Mouse (Mus musculus) left cerebral cortex, postnatal 10 days (tissue): ENCODE measurements around the gene Alas2. TPM values are rescaled to one million over a fixed set of nuclear protein-coding genes. Genes with fewer than 3 reads are reported as not detected.

Experiments used
- DNase-seq, 2 experiments: peaks; one replicate each; pipeline ENCODE4 v3.0.0; 2021 to 2022; ENCODE audit warnings: low spot score in 2 of 2, mixed read lengths in 1 of 2; ENCODE audit errors: extremely low spot score in 1 of 2
- intact Hi-C: fragments of 180-260 bp; cut with DNase I; formaldehyde crosslinking; loops from one replicate; pipeline ENCODE4 v1.15.1; 2025
- microRNA-seq: library from miRNA; unstranded; fragments of <30 nt; microRNA quantifications from one replicate; pipeline ENCODE4 v1.2.0, GENCODE M21; 2022
- total RNA-seq, 2 experiments: library from RNA; stranded (reverse); gene quantifications; 2 replicates each; pipeline ENCODE4 v1.2.3; 2021

The Alas2 gene
- total RNA-seq, 2 experiments from 2014 or later = 7.6 to 13.8 TPM

DNA sequence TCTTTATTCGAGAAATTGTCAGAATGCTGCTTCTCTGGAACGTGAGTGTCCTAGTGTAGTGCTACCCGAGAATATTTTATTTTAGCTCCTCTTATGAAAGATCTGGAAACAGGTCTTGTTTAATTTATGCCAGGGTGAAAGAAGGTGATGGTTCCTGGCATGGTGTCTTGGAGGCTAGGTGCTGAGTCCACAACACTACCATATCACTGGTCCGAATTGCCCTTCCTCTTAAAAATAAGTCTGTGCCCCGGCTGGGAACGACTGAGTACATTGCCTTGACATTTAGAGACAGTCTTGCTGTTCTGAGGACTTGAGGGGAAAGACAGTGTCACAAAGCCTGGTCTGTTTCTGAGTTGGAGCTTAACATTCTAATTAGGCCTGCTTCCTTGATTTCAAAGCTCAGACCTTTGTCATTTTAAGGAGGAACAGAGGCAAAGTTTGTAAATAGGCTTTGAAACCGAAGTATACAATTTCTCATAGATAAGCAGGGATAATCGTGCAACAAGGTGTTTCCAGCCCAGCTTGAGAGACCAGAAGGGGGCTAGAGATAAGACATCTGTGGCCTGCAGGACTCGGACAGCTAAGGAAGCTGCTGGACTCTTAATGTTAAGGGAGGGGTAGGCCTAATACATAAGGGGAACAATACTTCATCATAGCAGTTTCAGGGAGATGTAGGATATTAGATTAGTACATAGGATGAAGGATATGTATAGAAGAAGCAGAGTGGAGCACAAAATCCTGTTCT lies 48.0 kb downstream of the Alas2 start:
- DNase-seq = no peak

DNA sequence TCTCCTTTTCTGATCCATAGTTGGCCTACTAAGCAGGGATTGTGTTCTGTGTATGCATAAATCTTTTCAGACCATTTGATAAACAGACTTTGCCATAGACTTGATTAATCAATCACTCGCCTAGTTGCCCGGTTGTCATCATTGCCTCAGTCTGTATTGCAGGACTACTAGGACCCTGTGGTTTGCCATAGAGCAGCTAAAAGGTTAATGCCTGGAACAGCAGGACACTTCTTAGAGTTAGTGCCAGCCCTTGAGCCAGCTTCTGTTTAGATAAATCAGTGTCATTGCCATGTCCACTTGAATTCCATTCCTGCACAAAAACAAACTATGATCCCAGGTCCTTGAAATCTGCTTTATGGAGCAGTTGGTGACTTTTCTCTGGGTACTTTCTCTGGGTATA lies 51.7 kb downstream of the Alas2 start:
- intact Hi-C loops = no loop called here
- DNase-seq = no peak

More for the DNA sequence above, 48.0 kb downstream of the Alas2 start:
- intact Hi-C loops = no loop called here

Small RNA genes lying within 50 kb of the gene (microRNA-seq; reads per million reads assigned to microRNA genes)
- gene Mir3620 = not detected

Other genes starting within 250 kb of the Alas2 start
- 10 to 100 TPM; 53.1 to 55.1 TPM for gene Tmem29, start 88.2 kb upstream of the Alas2 start, total RNA-seq
- 1 to 10 TPM; 3.6 TPM for gene Pfkfb1, start 40.9 kb downstream of the Alas2 start, total RNA-seq
- gene Apex2, start 42.5 kb downstream of the Alas2 start, total RNA-seq = 10 to 100 TPM; 16.6 to 16.9 TPM
- gene Tro, start 110.2 kb downstream of the Alas2 start, total RNA-seq = 100 to 1,000 TPM; 153 to 162 TPM